Mouse (Mus musculus) testis, adult 2 months (tissue): ENCODE data around the gene Cnnm2.

Source experiments
- CTCF ChIP-seq: fragments of 200-500 bp; IDR thresholded peaks from 2 replicates; pipeline ENCODE4 v1.5.1; 2012; ENCODE audit warnings: low read depth, mild to moderate bottlenecking, inconsistent platforms, low read length, moderate library complexity; ENCODE audit not compliant: control insufficient read depth, insufficient read depth, insufficient replicate concordance
- POLR2A ChIP-seq: fragments of 200-500 bp; IDR thresholded peaks from 2 replicates; pipeline ENCODE4 v1.6.1; 2012; ENCODE audit warnings: low read depth, mild to moderate bottlenecking, inconsistent platforms, low read length, moderate library complexity; ENCODE audit not compliant: control insufficient read depth

- TF ChIP-seq POLR2A: no peak
- peak; percentile 26; the same call in 1 of the 2 replicates for TF ChIP-seq CTCF
Measured at GRCm38 (mm10) chr19:46740341-46741008, 20.9 kb upstream of the Cnnm2 start.
